Mouse (Mus musculus) MEL (cell line): ENCODE results near the gene Gcnt7.

Experiments used
- CTCF ChIP-seq, 3 experiments: IDR thresholded peaks in 2 of 3; conservative IDR thresholded peaks in 1 of 3; 2 replicates each; pipeline ENCODE4 v1.5.1; 2011 to 2012; ENCODE audit warnings: low read length in 3 of 3, low read depth in 2 of 3, mild to moderate bottlenecking in 2 of 3, improper control_type of control experiment in 1 of 3, inconsistent platforms in 1 of 3, mixed read lengths in 1 of 3, moderate library complexity in 1 of 3; ENCODE audit not compliant: control insufficient read depth in 1 of 3, insufficient read depth in 1 of 3, poor library complexity in 1 of 3, severe bottlenecking in 1 of 3
- GATA1 ChIP-seq: IDR thresholded peaks from 2 replicates; pipeline ENCODE4 v1.6.1; 2011; ENCODE audit warnings: low read depth, low read length, improper control_type of control experiment
- MAZ ChIP-seq: IDR thresholded peaks from 2 replicates; pipeline ENCODE4 v1.6.1; 2012; ENCODE audit warnings: low read depth, mild to moderate bottlenecking, inconsistent platforms, low read length, improper control_type of control experiment
- POLR2A ChIP-seq, 2 experiments: IDR thresholded peaks; 2 replicates each; pipeline ENCODE4 v1.6.1; 2011 to 2012; ENCODE audit warnings: low read length in 2 of 2, mild to moderate bottlenecking in 2 of 2, control low read depth in 1 of 2, improper control_type of control experiment in 1 of 2, low read depth in 1 of 2, moderate library complexity in 1 of 2; ENCODE audit not compliant: control insufficient read depth in 1 of 2, insufficient read depth in 1 of 2, poor library complexity in 1 of 2
- TCF12 ChIP-seq: IDR thresholded peaks from 2 replicates; pipeline ENCODE4 v1.6.1; 2014; ENCODE audit warnings: low read depth, mild to moderate bottlenecking, inconsistent platforms, low read length, improper control_type of control experiment, moderate library complexity
- ZMIZ1 ChIP-seq: IDR thresholded peaks from 2 replicates; pipeline ENCODE4 v1.6.1; 2012; ENCODE audit warnings: low read depth, mild to moderate bottlenecking, inconsistent platforms, low read length, improper control_type of control experiment, moderate library complexity

- TF ChIP-seq ZMIZ1 = no peak
- no peak for TF ChIP-seq POLR2A (IDR thresholded peaks at IDR 0.05; ENCODE audit: control insufficient read depth in 1 of 2, insufficient read depth in 1 of 2, low read depth in 1 of 2, low read length in 2 of 2, poor library complexity in 1 of 2)
- TF ChIP-seq CTCF (IDR thresholded peaks at IDR 0.05 in 2 of 3, conservative IDR thresholded peaks at IDR 0.05 in 1 of 3; ENCODE audit: control insufficient read depth in 1 of 3, insufficient read depth in 1 of 3, low read depth in 2 of 3, low read length in 3 of 3, poor library complexity in 1 of 3, severe bottlenecking in 1 of 3) = no peak
- no peak for TF ChIP-seq MAZ
- TF ChIP-seq GATA1 = no peak
- no peak for TF ChIP-seq TCF12
These were observed 40.4 kb upstream of the Gcnt7 start for GRCm38 (mm10) chr2:172498823-172499222.
